Mouse (Mus musculus): Measurements from ENCODE around the gene Togaram1. TPM values are rescaled to one million over a fixed set of nuclear protein-coding genes. Genes with fewer than 3 reads are reported as not detected.

The Togaram1 gene
- polyA plus RNA-seq, 1 experiment from 2014 or later: 32.8 TPM

DNA sequence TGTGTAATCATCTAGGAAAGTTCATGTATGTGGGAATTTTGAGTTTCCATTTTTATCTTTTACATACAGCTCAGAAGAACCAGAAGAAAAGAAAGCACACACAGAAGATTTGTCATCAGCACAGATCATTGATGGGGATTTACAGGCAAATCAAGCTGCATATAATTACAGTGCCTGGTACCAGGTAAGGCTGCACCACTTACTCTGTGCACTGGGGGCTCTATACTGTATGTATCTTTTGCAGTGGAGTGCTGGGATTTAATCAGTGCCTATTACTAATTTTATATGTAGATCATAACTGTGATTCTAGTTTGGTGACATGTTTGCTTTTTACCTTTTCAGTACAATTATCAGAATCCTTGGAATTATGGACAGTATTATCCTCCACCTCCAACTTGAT, 95.5 kb downstream of the Togaram1 start:
- ATAC-seq (ENCODE audit: insufficient number of reproducible peaks, insufficient read depth, low FRiP score, low TSS enrichment, low read depth): no peak
- Histone ChIP-seq H3K9me3 (no peaks in the 10 kb centered on the region), H3K4me1 (no peaks in the 10 kb centered on the region), H3K27me3 (no peaks in the 10 kb centered on the region), H3K36me3 (peaks cover 71% of the 10 kb centered on the region), H3K4me2 (no peak overlapping the region), H3K4me3 (no peak overlapping the region), H3K9ac (no peak overlapping the region), H3K27ac (no peak overlapping the region)

- no peak overlapping the region for H3K4me2 ChIP-seq
- H3K9ac ChIP-seq: no peak overlapping the region
- 70% methylated on average over 2 of the region's 2 CpGs for WGBS
- no peaks in the 10 kb centered on the region for H3K4me1 ChIP-seq
- H3K27me3 ChIP-seq: no peaks in the 10 kb centered on the region
- no peak overlapping the region for H3K27ac ChIP-seq
- ATAC-seq (ENCODE audit: insufficient number of reproducible peaks, insufficient read depth, low FRiP score, low TSS enrichment, low read depth): no peak
- peaks cover 66% of the 10 kb centered on the region for H3K36me3 ChIP-seq
- H3K9me3 ChIP-seq: no peaks in the 10 kb centered on the region
- no peak overlapping the region for H3K4me3 ChIP-seq
Measured at GRCm38 (mm10) chr12:65065241-65065640, 99.6 kb downstream of the Togaram1 start.

GRCm38 (mm10) chr12:65066234-65066633, 100.6 kb downstream of the Togaram1 start:
- no peak overlapping the region for H3K4me2 ChIP-seq
- H3K27ac ChIP-seq: no peak overlapping the region
- no peak for ATAC-seq (ENCODE audit: insufficient number of reproducible peaks, insufficient read depth, low FRiP score, low TSS enrichment, low read depth)
- no peaks in the 10 kb centered on the region for H3K27me3 ChIP-seq
- H3K4me3 ChIP-seq: no peak overlapping the region
- WGBS: 67% methylated on average over 3 of the region's 3 CpGs
- H3K36me3 ChIP-seq: peaks cover 56% of the 10 kb centered on the region
- H3K9ac ChIP-seq: no peak overlapping the region
- no peaks in the 10 kb centered on the region for H3K4me1 ChIP-seq
- H3K9me3 ChIP-seq: no peaks in the 10 kb centered on the region

GRCm38 (mm10) chr12:65068409-65068808, 102.8 kb downstream of the Togaram1 start:
- no peaks in the 10 kb centered on the region for H3K9me3 ChIP-seq
- no peak overlapping the region for H3K4me3 ChIP-seq
- H3K4me1 ChIP-seq: 0 out of 2 replicates have a peak, but pooled peaks cover 5% of the 10 kb centered on the region
- no peak for ATAC-seq (ENCODE audit: insufficient number of reproducible peaks, insufficient read depth, low FRiP score, low TSS enrichment, low read depth)
- peaks cover 43% of the 10 kb centered on the region for H3K36me3 ChIP-seq
- 74% methylated on average over 4 of the region's 4 CpGs for whole genome bisulfite sequencing
- no peak overlapping the region for H3K4me2 ChIP-seq
- no peak overlapping the region for H3K9ac ChIP-seq
- H3K27me3 ChIP-seq: no peaks in the 10 kb centered on the region
- 0 out of 2 replicates have a peak overlapping the region, but pooled peaks have one; percentile 29 for H3K27ac ChIP-seq

Other genes starting within 250 kb of the Togaram1 start
- gene Gm527, start 47.9 kb upstream of the Togaram1 start, polyA plus RNA-seq (2015; fragmentation: Nextera tagmentation; extraction: Ambion mirVana): 2.3 and 3.5 TPM in 2 replicates
- 14.0 and 15.6 TPM in 2 replicates for gene Klhl28, start 270 bp upstream of the Togaram1 start, polyA plus RNA-seq (2015; fragmentation: Nextera tagmentation; extraction: Ambion mirVana)
- 68.1 and 76.9 TPM in 2 replicates for gene Prpf39, start 70.5 kb downstream of the Togaram1 start, polyA plus RNA-seq (2015; fragmentation: Nextera tagmentation; extraction: Ambion mirVana)
- gene Fkbp3, start 108.2 kb downstream of the Togaram1 start, polyA plus RNA-seq (2015; fragmentation: Nextera tagmentation; extraction: Ambion mirVana): 495 and 555 TPM in 2 replicates
- gene Fancm, start 109.8 kb downstream of the Togaram1 start, polyA plus RNA-seq (2015; fragmentation: Nextera tagmentation; extraction: Ambion mirVana): 11.1 and 12.0 TPM in 2 replicates
- 69.1 and 71.8 TPM in 2 replicates for gene Mis18bp1, start 206.8 kb downstream of the Togaram1 start, polyA plus RNA-seq (2015; fragmentation: Nextera tagmentation; extraction: Ambion mirVana)